Mouse (Mus musculus): ENCODE results near the gene Sec62. TPM values are rescaled to one million over a fixed set of nuclear protein-coding genes. Genes with fewer than 3 reads are reported as not detected.

The Sec62 gene
- polyA plus RNA-seq, 1 experiment from 2014 or later, result 102 TPM

- Histone ChIP-seq H3K4me3 (no peak overlapping the region), H3K9ac (no peak overlapping the region), H3K36me3 (no peaks in the 10 kb centered on the region), H3K9me3 (no peaks in the 10 kb centered on the region), H3K27me3 (no peaks in the 10 kb centered on the region), H3K4me1 (no peaks in the 10 kb centered on the region), H3K4me2 (no peak overlapping the region), H3K27ac (no peak overlapping the region)
- 63% methylated on average over 4 of the region's 4 CpGs for WGBS
- no peak for ATAC-seq (ENCODE audit: insufficient number of reproducible peaks, low FRiP score, low TSS enrichment, low read depth)
These were observed 20.0 kb upstream of the Sec62 start for GRCm38 (mm10) chr3:30772631-30773030.

- no peak for ATAC-seq (ENCODE audit: insufficient number of reproducible peaks, low FRiP score, low TSS enrichment, low read depth)
- Histone ChIP-seq H3K4me2 (no peak overlapping the region), H3K4me1 (no peaks in the 10 kb centered on the region), H3K27ac (no peak overlapping the region), H3K27me3 (no peaks in the 10 kb centered on the region), H3K9me3 (no peaks in the 10 kb centered on the region), H3K4me3 (no peak overlapping the region), H3K9ac (no peak overlapping the region), H3K36me3 (no peaks in the 10 kb centered on the region)
- 84% methylated on average over 5 of the region's 5 CpGs for WGBS
These were observed 18.0 kb upstream of the Sec62 start for GRCm38 (mm10) chr3:30774677-30775076.

- no peak overlapping the region for H3K9ac ChIP-seq
- no peaks in the 10 kb centered on the region for H3K9me3 ChIP-seq
- H3K27me3 ChIP-seq, result no peaks in the 10 kb centered on the region
- no peaks in the 10 kb centered on the region for H3K4me1 ChIP-seq
- H3K36me3 ChIP-seq, result no peaks in the 10 kb centered on the region
- H3K27ac ChIP-seq, result no peak overlapping the region
- no peak overlapping the region for H3K4me3 ChIP-seq
- 68% methylated on average over 5 of the region's 5 CpGs for WGBS
- H3K4me2 ChIP-seq, result no peak overlapping the region
- no peak for ATAC-seq (ENCODE audit: insufficient number of reproducible peaks, low FRiP score, low TSS enrichment, low read depth)
These were observed 14.7 kb upstream of the Sec62 start for GRCm38 (mm10) chr3:30777984-30778383.

DNA sequence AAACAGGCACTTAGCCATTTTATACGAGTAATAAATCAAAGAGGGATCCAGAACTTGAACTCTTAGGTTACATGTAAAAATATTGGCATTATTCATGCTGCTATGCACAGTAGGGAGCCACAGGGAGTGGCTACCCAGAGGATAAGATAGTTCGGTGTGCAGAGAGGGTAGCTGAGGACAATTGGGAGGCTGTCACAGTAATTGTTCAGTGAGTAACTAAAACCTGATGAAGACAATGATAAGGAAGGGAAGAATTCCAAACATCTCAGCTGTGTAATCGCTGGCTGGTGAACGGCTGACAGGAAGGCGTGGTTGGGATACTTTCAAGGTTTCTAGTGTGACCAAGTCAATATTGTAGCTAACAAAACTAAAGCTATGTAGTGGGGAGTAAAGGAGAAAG is 4.1 kb upstream of the Sec62 start:
- Histone ChIP-seq H3K9me3 (no peaks in the 10 kb centered on the region), H3K4me2 (no peak overlapping the region), H3K27ac (no peak overlapping the region), H3K27me3 (no peaks in the 10 kb centered on the region), H3K9ac (no peak overlapping the region), H3K4me1 (no peaks in the 10 kb centered on the region), H3K4me3 (no peak overlapping the region), H3K36me3 (no peaks in the 10 kb centered on the region)
- no peak for ATAC-seq (ENCODE audit: insufficient number of reproducible peaks, low FRiP score, low TSS enrichment, low read depth)
- 33% methylated on average over 5 of the region's 5 CpGs for WGBS

DNA sequence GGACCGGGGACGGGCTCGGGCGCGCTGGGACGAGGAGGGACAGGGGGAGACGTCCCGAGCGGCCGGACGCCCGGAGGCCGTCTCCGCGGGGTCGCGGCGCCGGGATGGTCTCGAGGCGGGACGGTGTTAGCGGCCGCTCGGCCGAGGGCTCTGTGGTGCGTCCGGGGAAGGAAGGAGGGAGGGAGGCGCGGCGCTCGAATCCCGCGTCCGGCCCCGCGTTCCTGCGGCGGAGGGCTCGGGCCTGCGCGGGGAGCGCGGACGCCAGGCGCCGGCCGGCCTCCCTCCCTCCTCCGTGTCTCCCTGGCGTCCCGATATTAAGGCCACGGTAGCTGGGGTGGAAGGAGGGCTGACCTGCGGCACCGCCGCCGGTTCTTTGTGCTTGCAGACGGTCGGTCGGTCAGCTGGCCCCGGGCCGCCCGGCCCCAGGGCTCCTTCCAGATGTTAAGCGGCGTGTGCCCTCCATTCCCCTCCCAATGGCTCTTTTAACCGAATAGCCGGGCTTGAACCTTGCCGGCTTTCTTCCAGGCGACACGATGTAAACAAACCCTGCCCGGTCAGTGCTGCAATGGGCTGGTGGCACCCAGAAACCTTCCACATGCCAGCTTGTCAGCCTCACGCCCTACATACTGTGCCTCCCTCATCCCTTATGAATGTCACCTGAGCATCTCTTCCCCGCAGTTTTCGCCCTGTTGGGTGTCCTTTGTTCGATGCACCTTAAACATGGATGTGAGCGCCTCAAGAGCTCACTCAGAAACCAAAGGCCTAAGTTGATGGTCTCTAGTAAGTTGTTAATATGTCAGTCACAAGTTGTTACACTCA is 937 bp downstream of the Sec62 start:
- under 1% methylated on average over 60 of the region's 75 CpGs for WGBS
- no peaks in the 10 kb centered on the region for H3K27me3 ChIP-seq
- ATAC-seq (ENCODE audit: insufficient number of reproducible peaks, low FRiP score, low TSS enrichment, low read depth), result peak; percentile 79

DNA sequence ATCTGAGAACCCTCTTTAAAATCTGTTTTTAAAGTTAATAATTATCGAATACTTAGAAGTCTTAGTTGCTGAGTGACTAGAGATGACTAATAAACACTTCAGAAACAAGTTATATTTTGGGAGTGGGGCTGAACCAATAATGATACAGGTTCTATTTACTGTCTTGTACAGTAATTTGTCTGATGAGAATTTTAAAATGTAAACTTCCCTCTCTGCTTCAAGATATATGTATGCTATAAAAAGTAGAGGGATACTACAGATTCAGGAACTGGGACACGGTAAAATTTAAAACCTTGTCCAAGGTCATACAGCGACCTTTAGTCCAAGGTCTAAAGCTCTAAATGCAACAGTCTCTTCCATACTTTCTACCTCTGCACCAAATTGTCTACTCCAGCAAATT is 9.5 kb downstream of the Sec62 start:
- H3K9me3 ChIP-seq, result no peaks in the 10 kb centered on the region
- H3K27ac ChIP-seq, result no peak overlapping the region
- H3K4me1 ChIP-seq, result no peaks in the 10 kb centered on the region
- 88% methylated on average over 3 of the region's 3 CpGs for WGBS
- H3K4me2 ChIP-seq, result no peak overlapping the region
- no peak overlapping the region for H3K4me3 ChIP-seq
- no peak for ATAC-seq (ENCODE audit: insufficient number of reproducible peaks, low FRiP score, low TSS enrichment, low read depth)
- H3K36me3 ChIP-seq, result peaks cover 29% of the 10 kb centered on the region
- H3K9ac ChIP-seq, result no peak overlapping the region
- H3K27me3 ChIP-seq, result no peaks in the 10 kb centered on the region

More for the DNA sequence above, 937 bp downstream of the Sec62 start:
- H3K27ac ChIP-seq, result peak overlapping the region; percentile 92
- H3K4me2 ChIP-seq, result peak overlapping the region; percentile 54
- H3K9ac ChIP-seq, result peak overlapping the region; percentile 99
- peak overlapping the region; percentile 96 for H3K4me3 ChIP-seq
- no peaks in the 10 kb centered on the region for H3K4me1 ChIP-seq
- no peaks in the 10 kb centered on the region for H3K36me3 ChIP-seq
- H3K9me3 ChIP-seq, result no peaks in the 10 kb centered on the region

- Histone ChIP-seq H3K36me3 (peaks cover 47% of the 10 kb centered on the region), H3K4me2 (no peak overlapping the region), H3K27me3 (no peaks in the 10 kb centered on the region), H3K9ac (no peak overlapping the region), H3K4me1 (no peaks in the 10 kb centered on the region), H3K27ac (no peak overlapping the region), H3K4me3 (no peak overlapping the region), H3K9me3 (no peaks in the 10 kb centered on the region)
- WGBS, result 85% methylated on average over 3 of the region's 3 CpGs
- ATAC-seq (ENCODE audit: insufficient number of reproducible peaks, low FRiP score, low TSS enrichment, low read depth), result no peak
These were observed 20.2 kb downstream of the Sec62 start for GRCm38 (mm10) chr3:30812881-30813280.

GRCm38 (mm10) chr3:30818630-30819125 is 26.0 kb downstream of the Sec62 start:
- H3K9ac ChIP-seq, result no peak overlapping the region
- no peaks in the 10 kb centered on the region for H3K4me1 ChIP-seq
- no peak overlapping the region for H3K4me3 ChIP-seq
- 94% methylated on average over 16 of the region's 16 CpGs for WGBS
- no peak for ATAC-seq (ENCODE audit: insufficient number of reproducible peaks, low FRiP score, low TSS enrichment, low read depth)
- no peak overlapping the region for H3K27ac ChIP-seq
- H3K9me3 ChIP-seq, result no peaks in the 10 kb centered on the region
- peaks cover 50% of the 10 kb centered on the region for H3K36me3 ChIP-seq
- no peaks in the 10 kb centered on the region for H3K27me3 ChIP-seq
- no peak overlapping the region for H3K4me2 ChIP-seq

- H3K4me1 ChIP-seq, result no peaks in the 10 kb centered on the region
- H3K27me3 ChIP-seq, result no peaks in the 10 kb centered on the region
- WGBS, result 91% methylated on average over 8 of the region's 8 CpGs
- no peak overlapping the region for H3K27ac ChIP-seq
- no peak overlapping the region for H3K9ac ChIP-seq
- H3K4me3 ChIP-seq, result no peak overlapping the region
- H3K36me3 ChIP-seq, result peaks cover 35% of the 10 kb centered on the region
- no peaks in the 10 kb centered on the region for H3K9me3 ChIP-seq
- H3K4me2 ChIP-seq, result no peak overlapping the region
- no peak for ATAC-seq (ENCODE audit: insufficient number of reproducible peaks, low FRiP score, low TSS enrichment, low read depth)
These were observed 29.5 kb downstream of the Sec62 start for GRCm38 (mm10) chr3:30822163-30822562.

DNA sequence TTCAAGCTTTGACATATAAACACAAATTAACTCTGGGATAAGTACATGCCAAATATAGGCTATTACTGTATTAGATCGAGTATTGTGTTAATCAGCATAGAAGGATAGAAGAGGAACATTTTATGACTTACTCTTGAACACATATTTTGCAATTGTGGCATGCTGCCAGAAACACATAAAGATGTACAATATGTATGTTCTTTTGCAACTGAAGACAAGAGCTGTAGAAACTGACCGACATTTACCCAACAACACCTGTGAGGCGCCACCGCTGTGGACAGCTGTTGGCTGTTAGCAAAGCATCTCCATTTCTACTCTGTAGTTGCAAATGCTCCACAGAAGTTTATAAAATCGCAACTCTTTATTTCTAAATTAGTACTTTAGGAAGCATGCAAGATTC is 33.4 kb downstream of the Sec62 start:
- Histone ChIP-seq H3K9me3 (no peaks in the 10 kb centered on the region), H3K9ac (no peak overlapping the region), H3K27ac (no peak overlapping the region), H3K36me3 (peaks cover 11% of the 10 kb centered on the region), H3K4me1 (no peaks in the 10 kb centered on the region), H3K4me3 (no peak overlapping the region), H3K4me2 (no peak overlapping the region), H3K27me3 (no peaks in the 10 kb centered on the region)
- no peak for ATAC-seq (ENCODE audit: insufficient number of reproducible peaks, low FRiP score, low TSS enrichment, low read depth)
- whole genome bisulfite sequencing, result 86% methylated on average over 5 of the region's 5 CpGs

- no peak overlapping the region for H3K4me2 ChIP-seq
- H3K27me3 ChIP-seq, result no peaks in the 10 kb centered on the region
- H3K27ac ChIP-seq, result no peak overlapping the region
- ATAC-seq (ENCODE audit: insufficient number of reproducible peaks, low FRiP score, low TSS enrichment, low read depth), result no peak
- no peaks in the 10 kb centered on the region for H3K4me1 ChIP-seq
- H3K36me3 ChIP-seq, result no peaks in the 10 kb centered on the region
- H3K9ac ChIP-seq, result no peak overlapping the region
- 72% methylated on average over 15 of the region's 15 CpGs for WGBS
- H3K4me3 ChIP-seq, result no peak overlapping the region
- H3K9me3 ChIP-seq, result no peaks in the 10 kb centered on the region
These were observed 39.4 kb downstream of the Sec62 start for GRCm38 (mm10) chr3:30831848-30832606.

DNA sequence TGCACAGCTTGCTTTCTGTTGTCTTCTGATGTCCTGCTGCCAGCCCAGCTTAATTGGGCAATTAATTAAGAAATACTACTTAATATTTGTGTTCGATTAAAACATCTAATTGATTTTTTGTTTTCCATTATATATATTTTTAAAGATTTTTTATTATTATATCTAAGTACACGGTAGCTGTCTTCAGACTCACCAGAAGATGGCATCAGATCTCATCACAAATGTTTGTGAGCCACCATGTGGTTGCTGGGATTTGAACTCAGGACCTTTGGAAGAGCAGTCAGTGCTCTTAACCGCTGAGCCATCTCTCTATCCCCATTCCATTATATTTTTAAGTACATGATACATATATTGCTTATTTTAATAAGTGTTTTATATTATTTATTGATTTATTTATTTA is 40.6 kb downstream of the Sec62 start:
- WGBS, result 82% methylated on average over 3 of the region's 3 CpGs
- no peak overlapping the region for H3K4me3 ChIP-seq

More for the DNA sequence above, 40.6 kb downstream of the Sec62 start:
- H3K9ac ChIP-seq, result no peak overlapping the region
- H3K27ac ChIP-seq, result no peak overlapping the region
- H3K9me3 ChIP-seq, result no peaks in the 10 kb centered on the region
- no peak for ATAC-seq (ENCODE audit: insufficient number of reproducible peaks, low FRiP score, low TSS enrichment, low read depth)
- no peaks in the 10 kb centered on the region for H3K27me3 ChIP-seq
- no peaks in the 10 kb centered on the region for H3K36me3 ChIP-seq
- no peaks in the 10 kb centered on the region for H3K4me1 ChIP-seq
- no peak overlapping the region for H3K4me2 ChIP-seq

All from limb, embryonic 15.5 days (tissue).